Mouse (Mus musculus): ENCODE results near the gene Mael. TPM values are rescaled to one million over a fixed set of nuclear protein-coding genes. Genes with fewer than 3 reads are reported as not detected.

The Mael gene
- total RNA-seq, 2 experiments from 2014 or later: 0.57 TPM; not detected in 1

DNA sequence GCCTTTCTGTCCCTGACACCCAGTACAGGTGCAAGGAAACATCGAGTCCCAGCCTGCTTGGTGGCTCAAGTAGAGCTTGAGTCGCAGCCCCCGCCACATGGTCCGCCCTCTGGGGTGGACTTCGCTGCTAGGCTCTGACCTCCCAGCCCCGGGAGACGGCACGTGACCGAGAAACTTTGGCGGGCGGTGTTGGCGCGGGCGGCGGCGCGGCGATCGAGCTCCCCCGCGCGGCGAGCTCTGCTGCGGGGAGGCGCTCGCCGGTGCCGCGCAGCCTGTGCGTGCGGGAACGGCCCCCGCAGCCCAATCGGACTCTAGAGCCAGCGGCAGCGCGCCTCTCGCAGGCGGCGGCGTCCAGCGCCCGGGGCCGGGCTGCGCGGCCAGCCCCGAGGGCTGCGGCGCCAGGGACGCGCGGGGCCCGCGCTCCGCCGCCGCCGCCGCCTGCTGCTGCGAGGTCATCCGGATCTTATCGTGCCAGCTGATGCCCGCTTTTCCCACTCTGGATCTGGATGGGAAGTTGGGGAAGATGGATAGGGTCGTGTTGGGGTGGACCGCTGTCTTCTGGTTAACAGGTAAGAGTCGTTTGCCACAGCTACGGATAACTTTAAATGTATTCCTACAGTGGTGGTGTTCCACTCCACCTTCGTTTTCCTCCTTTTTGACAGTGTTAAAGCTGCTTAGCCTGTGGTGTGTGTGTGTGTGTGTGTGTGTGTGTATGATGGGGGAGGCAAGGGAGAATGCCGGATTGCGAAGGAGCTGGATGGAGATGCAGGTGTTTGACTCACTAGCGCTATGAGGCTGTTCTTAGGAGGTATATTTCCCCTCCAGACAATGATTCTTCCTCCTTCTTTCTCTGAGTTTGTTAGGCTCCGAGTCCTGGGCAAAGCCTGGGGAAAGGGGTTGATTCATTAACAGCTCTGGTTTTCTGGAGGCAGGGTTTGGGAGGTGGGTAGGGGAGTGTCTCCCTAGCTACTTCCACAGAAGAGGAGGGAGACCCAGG is 15.6 kb upstream of the Mael start, which contains the start of gene Ildr2:
Gene Ildr2 (plus strand): TSS at position 242 of the 997 bp plus-strand sequence.
- peak; percentile 69 to 73 for DNase-seq (ENCODE audit: low spot score in 2 of 2)

GRCm38 (mm10) chr1:166244285-166244684 is 5.7 kb upstream of the Mael start:
- peak; percentile 63 to 94 for DNase-seq (ENCODE audit: low spot score in 2 of 2)
- intact Hi-C loops (cut with DNase I): loop anchor here (1.0 to 5.0 kb wide), 3 partner anchors 36 to 62 kb away; no protein-coding TSS in a partner anchor

More for the DNA sequence above, 15.6 kb upstream of the Mael start, which contains the start of gene Ildr2:
- intact Hi-C loops (cut with DNase I): loop anchor here (2.0 to 5.0 kb wide), 2 partner anchors 45 to 92 kb away; no protein-coding TSS in a partner anchor

- DNase-seq (ENCODE audit: low spot score in 2 of 2): peak in 1 of 2 experiments; percentile 38
- intact Hi-C loops (cut with DNase I): loop anchor here (1.0 to 5.0 kb wide), 2 partner anchors 105 to 148 kb away; no protein-coding TSS in a partner anchor
Measured at GRCm38 (mm10) chr1:166214181-166214580, 24.4 kb downstream of the Mael start.

- intact Hi-C loops (cut with DNase I): no loop called here
- DNase-seq (ENCODE audit: low spot score in 2 of 2): peak in 1 of 2 experiments; percentile 53
Measured at GRCm38 (mm10) chr1:166209371-166209770, 29.2 kb downstream of the Mael start.

- no peak for DNase-seq (ENCODE audit: low spot score in 2 of 2)
- intact Hi-C loops (cut with DNase I): no loop called here
Measured at GRCm38 (mm10) chr1:166205159-166205558, 33.4 kb downstream of the Mael start.

DNA sequence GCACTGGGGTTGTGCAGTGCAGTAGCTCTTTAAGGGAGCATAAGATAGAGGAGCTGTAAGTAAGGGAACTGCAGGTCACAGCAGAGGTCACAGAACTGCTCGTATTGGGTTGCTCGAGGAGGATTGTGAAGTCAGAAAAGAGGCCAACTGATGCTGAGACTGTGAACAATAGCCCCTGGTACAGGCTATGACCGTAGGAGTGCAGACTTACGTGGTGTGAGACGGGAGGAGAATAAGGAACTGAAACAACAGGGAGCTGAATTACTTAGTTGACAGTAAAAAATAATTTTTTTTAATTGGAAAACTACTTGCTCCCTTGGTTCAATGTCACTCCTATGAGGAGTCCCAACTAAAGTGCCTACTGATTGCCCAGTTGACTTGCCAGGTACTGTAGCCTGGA is 34.4 kb downstream of the Mael start:
- intact Hi-C loops (cut with DNase I): no loop called here
- DNase-seq (ENCODE audit: low spot score in 2 of 2): no peak

- intact Hi-C loops (cut with DNase I): no loop called here
- no peak for DNase-seq (ENCODE audit: low spot score in 2 of 2)
Measured at GRCm38 (mm10) chr1:166189821-166190220, 48.7 kb downstream of the Mael start.

DNA sequence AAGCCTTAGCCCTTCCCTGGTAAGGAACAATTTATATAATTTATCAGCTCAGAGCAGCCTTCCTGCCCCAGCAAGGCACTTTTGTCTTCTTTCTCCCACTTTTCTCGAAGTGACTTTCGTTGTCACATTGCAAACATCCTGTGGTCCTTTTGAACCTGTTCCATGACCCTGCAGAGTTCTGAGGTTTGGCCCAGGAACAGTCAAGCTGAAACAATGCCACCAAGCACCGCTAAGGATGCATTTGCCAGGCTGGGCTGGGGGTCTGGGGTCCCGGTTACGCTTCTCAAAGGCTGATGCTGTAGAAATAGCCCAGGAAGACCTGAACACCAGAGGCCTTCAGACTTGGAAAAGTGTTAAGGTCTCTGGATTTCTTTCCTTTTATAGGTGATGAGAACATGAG is 53.2 kb downstream of the Mael start:
- intact Hi-C loops (cut with DNase I): no loop called here
- DNase-seq (ENCODE audit: low spot score in 2 of 2): no peak

GRCm38 (mm10) chr1:166184391-166185229 is 53.9 kb downstream of the Mael start:
- peak in 1 of 2 experiments; percentile 65 for DNase-seq (ENCODE audit: low spot score in 2 of 2)
- intact Hi-C loops (cut with DNase I): loop anchor here (5.0 kb wide), 3 partner anchors 58 to 118 kb away; no protein-coding TSS in a partner anchor

- peak in 1 of 2 experiments; percentile 68 for DNase-seq (ENCODE audit: low spot score in 2 of 2)
- intact Hi-C loops (cut with DNase I): loop anchor here (5.0 kb wide), 3 partner anchors 59 to 119 kb away; no protein-coding TSS in a partner anchor
Measured at GRCm38 (mm10) chr1:166182952-166183627, 55.5 kb downstream of the Mael start.

GRCm38 (mm10) chr1:166181510-166181909 is 57.0 kb downstream of the Mael start:
- intact Hi-C loops (cut with DNase I): loop anchor here (5.0 kb wide), 3 partner anchors 61 to 121 kb away; no protein-coding TSS in a partner anchor
- DNase-seq (ENCODE audit: low spot score in 2 of 2): no peak

DNA sequence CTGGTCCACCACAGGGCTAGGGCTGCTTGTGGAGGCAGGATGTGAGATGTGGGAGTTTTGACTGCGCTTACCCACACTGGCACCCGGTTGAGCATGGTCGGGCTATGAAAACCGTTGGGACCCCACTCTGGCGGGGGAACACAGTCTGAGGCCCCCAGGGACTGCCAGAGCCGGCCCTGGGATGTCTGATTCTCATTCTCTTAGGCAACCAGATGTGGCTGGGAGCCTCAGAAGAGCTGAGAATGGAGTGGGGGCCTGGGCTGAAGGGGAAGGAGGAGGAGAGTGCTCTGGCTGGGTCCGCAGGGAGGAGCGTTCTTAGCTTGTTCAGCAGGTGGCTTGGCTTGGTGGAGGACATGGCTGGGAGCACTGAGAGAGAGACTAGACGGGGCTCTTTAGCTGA is 64.9 kb downstream of the Mael start:
- intact Hi-C loops (cut with DNase I): no loop called here

DNA sequence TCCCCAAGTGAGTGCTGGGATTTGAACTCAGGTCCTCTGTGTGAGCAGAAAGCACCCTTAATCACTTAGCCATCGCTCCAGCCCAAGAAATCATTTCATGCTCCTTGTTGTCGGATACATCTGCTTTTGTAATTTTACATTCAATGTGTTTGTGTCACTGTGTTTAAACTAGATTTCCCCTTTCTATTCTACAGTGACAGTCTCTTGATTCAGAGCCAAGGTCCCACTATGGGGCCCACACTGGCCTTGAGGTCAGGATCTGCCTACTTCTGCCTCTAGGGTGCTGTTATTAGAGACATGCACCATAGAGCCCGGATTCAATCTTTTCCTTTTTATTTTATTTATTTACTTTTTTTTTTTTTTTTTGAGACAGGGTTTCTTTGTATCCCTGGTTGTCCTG is 65.6 kb downstream of the Mael start:
- no peak for DNase-seq (ENCODE audit: low spot score in 2 of 2)
- intact Hi-C loops (cut with DNase I): no loop called here

More for the DNA sequence above, 64.9 kb downstream of the Mael start:
- DNase-seq (ENCODE audit: low spot score in 2 of 2): no peak

GRCm38 (mm10) chr1:166170852-166171251 is 67.7 kb downstream of the Mael start:
- intact Hi-C loops (cut with DNase I): no loop called here

GRCm38 (mm10) chr1:166169713-166170112 is 68.8 kb downstream of the Mael start:
- intact Hi-C loops (cut with DNase I): no loop called here
- DNase-seq (ENCODE audit: low spot score in 2 of 2): no peak

More at GRCm38 (mm10) chr1:166170852-166171251, 67.7 kb downstream of the Mael start:
- DNase-seq (ENCODE audit: low spot score in 2 of 2): peak in 1 of 2 experiments; percentile 31

- DNase-seq (ENCODE audit: low spot score in 2 of 2): no peak
- intact Hi-C loops (cut with DNase I): no loop called here
Measured at GRCm38 (mm10) chr1:166168017-166168416, 70.5 kb downstream of the Mael start.

GRCm38 (mm10) chr1:166167405-166167804 is 71.1 kb downstream of the Mael start:
- intact Hi-C loops (cut with DNase I): no loop called here
- no peak for DNase-seq (ENCODE audit: low spot score in 2 of 2)

- intact Hi-C loops (cut with DNase I): no loop called here
- no peak for DNase-seq (ENCODE audit: low spot score in 2 of 2)
Measured at GRCm38 (mm10) chr1:166165159-166165558, 73.4 kb downstream of the Mael start.

GRCm38 (mm10) chr1:166164580-166164979 is 74.0 kb downstream of the Mael start:
- DNase-seq (ENCODE audit: low spot score in 2 of 2): no peak
- intact Hi-C loops (cut with DNase I): loop anchor here (5.0 kb wide), 2 partner anchors 88 to 198 kb away; partner anchors contain the start of gene Ildr2

Measured in left cerebral cortex, postnatal 25 days (tissue).